Mouse (Mus musculus) liver, embryonic 15.5 days (tissue): ENCODE measurements around the gene Maip1. TPM values are rescaled to one million over a fixed set of nuclear protein-coding genes. Genes with fewer than 3 reads are reported as not detected.

Experiments
- polyA plus RNA-seq: library from polyadenylated mRNA; unstranded; fragments of >200 nt; fragmentation: Nextera tagmentation; extraction: Ambion mirVana; gene quantifications from 2 replicates; pipeline ENCODE4 v1.2.1, GENCODE M21; 2015

Gene Maip1
- polyA plus RNA-seq, 1 experiment from 2014 or later = 7.9 TPM

Other genes starting within 250 kb of the Maip1 start
- 6.9 and 7.7 TPM in 2 replicates for gene 1700066M21Rik, start 28.7 kb upstream of the Maip1 start, polyA plus RNA-seq
- 10.5 and 11.7 TPM in 2 replicates for gene Tyw5, start 773 bp downstream of the Maip1 start, polyA plus RNA-seq